17 mouse cellular contexts compared by ENCODE assay signal in genomic region chr4:137365356-137366062, GRCm38 (mm10). TPM values are rescaled to one million over a fixed set of nuclear protein-coding genes. Genes with fewer than 3 reads are reported as not detected.
DNase-seq lines count a peak whose midpoint lies in the region; ATAC-seq and TF ChIP-seq lines count a peak whose summit lies in the region.
"Had no signal": no experiment of that assay in that cellular context is flagged by ENCODE, and none has a peak within 500 bp of the region (broad histone marks: within the 10 kb centered on the region; RNA-seq: fewer than 3 reads in every experiment).

No protein-coding gene starts in this region.

- H3K4me3 ChIP-seq in stomach, embryonic 15.5 days (replicated peaks) = no peak overlapping the region
- no peak overlapping the region for H3K4me3 ChIP-seq in stomach, postnatal 0 days (ENCODE audit: low read depth, low read length)
- no peak overlapping the region for H3K4me3 ChIP-seq in bone marrow, adult 2 months (replicated peaks; ENCODE audit: control insufficient read depth, low read depth, low read length)
- H3K4me3 ChIP-seq: erythroblast, embryonic 14.5 days; heart, embryonic 10.5 days; hindbrain, embryonic 12.5 days; myocyte had no signal

- H3K4me1 ChIP-seq in stomach, embryonic 15.5 days = peaks cover 18% of the 10 kb centered on the region
- 0 out of 2 replicates have a peak, but pooled peaks cover 3% of the 10 kb centered on the region for H3K4me1 ChIP-seq in stomach, postnatal 0 days (replicated peaks; ENCODE audit: control insufficient read depth, insufficient read depth)
- H3K4me1 ChIP-seq in bone marrow, adult 2 months (ENCODE audit: control insufficient read depth, insufficient read depth, low read length) = peaks cover 15% of the 10 kb centered on the region

- ATAC-seq in stomach, embryonic 15.5 days (ENCODE audit: insufficient read depth, low FRiP score, low read depth) = no peak
- ATAC-seq in stomach, postnatal 0 days (ENCODE audit: low FRiP score, low TSS enrichment) = no peak
- peak; percentile 45; the same call in 1 of the 2 replicates for ATAC-seq in megakaryocyte-erythroid progenitor cell, adult 5-6 weeks (replicated peaks; ENCODE audit: low FRiP score, low TSS enrichment, poor library complexity, severe bottlenecking)

- TF ChIP-seq POLR2A in bone marrow, adult 2 months (IDR thresholded peaks at IDR 0.05; ENCODE audit: borderline replicate concordance, control insufficient read depth, low read depth, low read length) = no peak

- H3K36me3 ChIP-seq in stomach, embryonic 15.5 days = no peaks in the 10 kb centered on the region
- H3K36me3 ChIP-seq in stomach, postnatal 0 days (ENCODE audit: control insufficient read depth, insufficient read depth, low read length) = no peaks in the 10 kb centered on the region
- H3K36me3 ChIP-seq: heart, embryonic 10.5 days; hindbrain, embryonic 12.5 days had no signal

- 81% methylated on average over 19 of the region's 19 CpGs for WGBS in stomach, embryonic 15.5 days
- 78% methylated on average over 19 of the region's 19 CpGs for WGBS in stomach, postnatal 0 days
- 36% methylated on average over 19 of the region's 19 CpGs for WGBS in bone marrow, adult 2 months

- H3K27me3 ChIP-seq in stomach, embryonic 15.5 days (replicated peaks) = no peaks in the 10 kb centered on the region
- H3K27me3 ChIP-seq in stomach, postnatal 0 days (ENCODE audit: control insufficient read depth, insufficient read depth, low read length) = no peaks in the 10 kb centered on the region
- H3K27me3 ChIP-seq: hindbrain, embryonic 12.5 days had no signal

- DNase-seq in stomach, postnatal 0 days (ENCODE audit: low spot score) = no peak
- no peak for DNase-seq in left cerebral cortex, postnatal 25 days (ENCODE audit: low spot score in 2 of 2)
- DNase-seq in ovary, postnatal 10 days (ENCODE audit: low spot score) = no peak
- no peak for DNase-seq in urinary bladder, adult 2 months (ENCODE audit: low spot score)
- DNase-seq: kidney, adult 2 months; lung, postnatal 36 days had no signal

- H3K4me2 ChIP-seq in stomach, embryonic 15.5 days = no peak overlapping the region
- no peak overlapping the region for H3K4me2 ChIP-seq in stomach, postnatal 0 days (replicated peaks; ENCODE audit: low read depth)
- H3K4me2 ChIP-seq: hindbrain, embryonic 12.5 days had no signal

- no peak for TF ChIP-seq CTCF in stomach, postnatal 0 days (IDR thresholded peaks at IDR 0.05; ENCODE audit: low read depth)
- no peak for TF ChIP-seq CTCF in bone marrow, adult 2 months (IDR thresholded peaks at IDR 0.05; ENCODE audit: control insufficient read depth, insufficient read depth, low read length)

- no peak for TF ChIP-seq EP300 in stomach, postnatal 0 days (optimal IDR thresholded peaks at IDR 0.05)

- no peaks in the 10 kb centered on the region for H3K9me3 ChIP-seq in stomach, embryonic 15.5 days
- H3K9me3 ChIP-seq in stomach, postnatal 0 days (ENCODE audit: control insufficient read depth, low read length) = no peaks in the 10 kb centered on the region
- H3K9me3 ChIP-seq: heart, embryonic 10.5 days; hindbrain, embryonic 12.5 days had no signal

- intact Hi-C loops in left cerebral cortex, postnatal 25 days (cut with DNase I) = no loop called here

- H3K27ac ChIP-seq in stomach, embryonic 15.5 days = peak overlapping the region; percentile 26; the same call in 1 of the 2 replicates
- no peak overlapping the region for H3K27ac ChIP-seq in stomach, postnatal 0 days (replicated peaks)
- H3K27ac ChIP-seq in bone marrow, adult 2 months (ENCODE audit: control insufficient read depth, insufficient read depth, low read depth, low read length, poor library complexity) = peak overlapping the region; percentile 74
- H3K27ac ChIP-seq: heart, embryonic 10.5 days; hindbrain, embryonic 12.5 days had no signal

- no peak overlapping the region for H3K9ac ChIP-seq in stomach, embryonic 15.5 days
- no peak overlapping the region for H3K9ac ChIP-seq in stomach, postnatal 0 days (ENCODE audit: low read length)
- H3K9ac ChIP-seq: hindbrain, embryonic 12.5 days had no signal

RNA-seq across cellular contexts. Expression of gene Cdc42, which starts 8.0 kb away (rescaled TPM):
- polyA plus RNA-seq in stomach, embryonic 15.5 days (2015; fragmentation: Nextera tagmentation; extraction: Ambion mirVana) = 670 and 699 TPM in 2 replicates
- polyA plus RNA-seq in stomach, postnatal 0 days (2015; fragmentation: Nextera tagmentation; extraction: Ambion mirVana) = 445 and 456 TPM in 2 replicates
- polyA plus RNA-seq in bone marrow, adult 2 months (2011; ENCODE audit: insufficient read depth, insufficient read length, low replicate concordance, missing spikeins) = 86.6 and 133 TPM in 2 replicates
- 264 and 276 TPM in 2 replicates for total RNA-seq in megakaryocyte-erythroid progenitor cell, adult 5-6 weeks (2014; fragmentation: Nextera tagmentation)
- total RNA-seq in megakaryocyte-erythroid progenitor cell, adult 5-6 weeks (2017) = 406 and 434 TPM in 2 replicates
- total RNA-seq in left cerebral cortex, postnatal 25 days (2021) = 100 to 1,000 TPM; 352 to 369 TPM
- 326 and 339 TPM in 2 replicates for polyA plus RNA-seq in urinary bladder, adult 2 months (2012; rRNA removed)

RNA-seq across cellular contexts. Expression of gene Cela3a, which starts 44.1 kb away (rescaled TPM):
- 0.26 and 0.36 TPM in 2 replicates for polyA plus RNA-seq in stomach, embryonic 15.5 days (2015; fragmentation: Nextera tagmentation; extraction: Ambion mirVana)
- polyA plus RNA-seq in stomach, postnatal 0 days (2015; fragmentation: Nextera tagmentation; extraction: Ambion mirVana) = not detected in 2 replicates
- polyA plus RNA-seq in bone marrow, adult 2 months (2011; ENCODE audit: insufficient read depth, insufficient read length, low replicate concordance, missing spikeins) = not detected in 2 replicates
- not detected in 2 replicates for total RNA-seq in megakaryocyte-erythroid progenitor cell, adult 5-6 weeks (2014; fragmentation: Nextera tagmentation)
- total RNA-seq in megakaryocyte-erythroid progenitor cell, adult 5-6 weeks (2017) = not detected in 2 replicates
- total RNA-seq in left cerebral cortex, postnatal 25 days (2021) = not detected
- polyA plus RNA-seq in urinary bladder, adult 2 months (2012; rRNA removed) = not detected in 2 replicates
- total RNA-seq: adrenal gland, adult 18-20 months; layer of hippocampus, postnatal 10 days had no signal
- polyA plus RNA-seq: erythroblast, embryonic 14.5 days; frontal cortex, adult 2 months; heart, embryonic 10.5 days; hindbrain, embryonic 12.5 days; kidney, adult 2 months; limb, embryonic 11.5 days had no signal
